Mouse (Mus musculus) Patski (cell line): ENCODE measurements at regions not wholly inside any gene's neighbourhood (a gene's known extent, or its start where the extent isn't known, plus 50 kb on each side); places are given as distances from the start of the nearest gene placed in this dataset.

Experiments used
- ATAC-seq: fragments of 100-300 bp; one replicate; pipeline ENCODE4 v1.8.0; 2021
- CTCF ChIA-PET: fragments of 350-600 bp; sonication (Branson Sonifier 250); formaldehyde crosslinking; loops from one replicate; lab custom pipeline; 2022; ENCODE audit warnings: inconsistent platforms; lab: Charles Lee
- POLR2A ChIA-PET: fragments of 350-600 bp; sonication (Branson Sonifier 250); formaldehyde crosslinking; loops from one replicate; lab custom pipeline; 2022; ENCODE audit warnings: antibody characterized with exemption, inconsistent platforms; lab: Charles Lee
- DNase-seq: peaks from one replicate; pipeline ENCODE4 v3.0.0-alpha.2; 2011; ENCODE audit warnings: low read depth, low spot score
- H3K27me3 ChIP-seq: fragments of 371-371 bp; one replicate; pipeline ENCODE4 v1.5.1; 2021
- CTCF ChIP-seq: fragments of 100-300 bp; IDR thresholded peaks from one replicate; pipeline ENCODE4 v1.5.1; 2021
- in situ Hi-C: fragments of 300-500 bp; cut with MboI; formaldehyde crosslinking; loops from 3 replicates; pipeline ENCODE4 v1.11.1; 2018; ENCODE audit warnings: low pct_unique_long_range_greater_than_20kb, mixed read lengths

- ATAC-seq (no peak), DNase-seq (no peak)
- ChIA-PET CTCF (interaction anchor here (1.1 kb wide), 1 partner anchor 9 kb away, joined by 3 read pairs; no protein-coding TSS in a partner anchor), POLR2A (no interaction called here)
- in situ Hi-C loops, result no loop called here
- TF ChIP-seq CTCF, result no peak
- H3K27me3 ChIP-seq, result no peaks in the 10 kb centered on the region
Measured at GRCm38 (mm10) chrX:13014051-13014450, 57.2 kb upstream of the Usp9x start.

GRCm38 (mm10) chrX:13013086-13013485 lies 58.2 kb upstream of the Usp9x start:
- no peaks in the 10 kb centered on the region for H3K27me3 ChIP-seq
- ChIA-PET POLR2A (no interaction called here), CTCF (no interaction called here)
- ATAC-seq (no peak), DNase-seq (no peak)
- no peak for TF ChIP-seq CTCF
- in situ Hi-C loops, result no loop called here

GRCm38 (mm10) chrX:12990777-12991176 lies 80.5 kb upstream of the Usp9x start:
- H3K27me3 ChIP-seq, result no peaks in the 10 kb centered on the region
- no peak for TF ChIP-seq CTCF
- ATAC-seq, result no peak
- CTCF ChIA-PET, result no interaction called here
- POLR2A ChIA-PET, result no interaction called here
- in situ Hi-C loops, result no loop called here
- no peak for DNase-seq

GRCm38 (mm10) chrX:12977676-12978075 lies 93.6 kb upstream of the Usp9x start:
- POLR2A ChIA-PET, result no interaction called here
- in situ Hi-C loops, result no loop called here

GRCm38 (mm10) chrX:12968979-12969746 lies 102.1 kb upstream of the Usp9x start:
- TF ChIP-seq CTCF, result no peak
- peaks cover 19% of the 10 kb centered on the region for H3K27me3 ChIP-seq
- no peak for ATAC-seq
- in situ Hi-C loops, result no loop called here
- CTCF ChIA-PET, result no interaction called here
- DNase-seq, result no peak
- POLR2A ChIA-PET, result no interaction called here

More at GRCm38 (mm10) chrX:12977676-12978075, 93.6 kb upstream of the Usp9x start:
- no peak for TF ChIP-seq CTCF
- peaks cover 5% of the 10 kb centered on the region for H3K27me3 ChIP-seq
- ATAC-seq, result no peak
- CTCF ChIA-PET, result no interaction called here
- DNase-seq, result no peak

GRCm38 (mm10) chrX:12959467-12960314 lies 111.6 kb upstream of the Usp9x start:
- ATAC-seq (peak; percentile 54), DNase-seq (peak; percentile 31)
- ChIA-PET POLR2A (interaction anchor here (1.2 kb wide), 1 partner anchor 23 kb away, joined by 3 read pairs; no protein-coding TSS in a partner anchor), CTCF (no interaction called here)
- in situ Hi-C loops, result loop anchor here (5.0 kb wide), 1 partner anchor 62 kb away; no protein-coding TSS in a partner anchor
- no peaks in the 10 kb centered on the region for H3K27me3 ChIP-seq
- TF ChIP-seq CTCF, result no peak

- in situ Hi-C loops, result no loop called here
Measured at GRCm38 (mm10) chrX:12958873-12959272, 112.4 kb upstream of the Usp9x start.

GRCm38 (mm10) chrX:12950928-12951660 lies 120.2 kb upstream of the Usp9x start:
- CTCF ChIA-PET, result no interaction called here
- no peak for TF ChIP-seq CTCF
- H3K27me3 ChIP-seq, result no peaks in the 10 kb centered on the region
- no peak for DNase-seq
- POLR2A ChIA-PET, result no interaction called here
- in situ Hi-C loops, result no loop called here
- no peak for ATAC-seq

More at GRCm38 (mm10) chrX:12958873-12959272, 112.4 kb upstream of the Usp9x start:
- ChIA-PET CTCF (no interaction called here), POLR2A (interaction anchor here (1.2 kb wide), 1 partner anchor 22 kb away, joined by 3 read pairs; no protein-coding TSS in a partner anchor)
- no peak for DNase-seq
- ATAC-seq, result no peak
- no peaks in the 10 kb centered on the region for H3K27me3 ChIP-seq
- TF ChIP-seq CTCF, result no peak

GRCm38 (mm10) chrX:12942451-12942850 lies 128.8 kb upstream of the Usp9x start:
- POLR2A ChIA-PET, result no interaction called here
- CTCF ChIA-PET, result no interaction called here
- in situ Hi-C loops, result no loop called here
- no peak for TF ChIP-seq CTCF
- ATAC-seq, result no peak
- no peaks in the 10 kb centered on the region for H3K27me3 ChIP-seq
- no peak for DNase-seq

- ChIA-PET POLR2A (interaction anchor here (1.0 kb wide), 1 partner anchor 23 kb away, joined by 3 read pairs; no protein-coding TSS in a partner anchor), CTCF (no interaction called here)
- DNase-seq (no peak), ATAC-seq (peak; percentile 78)
- in situ Hi-C loops, result no loop called here
- no peaks in the 10 kb centered on the region for H3K27me3 ChIP-seq
- TF ChIP-seq CTCF, result no peak
Measured at GRCm38 (mm10) chrX:12936406-12937172, 134.7 kb upstream of the Usp9x start.
